Mouse (Mus musculus) 416B (cell line): ENCODE measurements at regions not wholly inside any gene's neighbourhood (a gene's known extent, or its start where the extent isn't known, plus 50 kb on each side); places are given as distances from the start of the nearest gene placed in this dataset.

Source experiments
- DNase-seq: peaks from one replicate; pipeline ENCODE4 v3.0.0; 2011; ENCODE audit warnings: low read depth

GRCm38 (mm10) chr5:148706323-148707120 lies 153.9 kb upstream of the Ubl3 start:
- no peak for DNase-seq

GRCm38 (mm10) chr5:148704769-148705168 lies 152.2 kb upstream of the Ubl3 start:
- no peak for DNase-seq

GRCm38 (mm10) chr5:148701859-148702258 lies 149.3 kb upstream of the Ubl3 start:
- no peak for DNase-seq

GRCm38 (mm10) chr5:148701001-148701400 lies 148.4 kb upstream of the Ubl3 start:
- DNase-seq: no peak

GRCm38 (mm10) chr5:148700240-148700639 lies 147.7 kb upstream of the Ubl3 start:
- peak; percentile 12 for DNase-seq

GRCm38 (mm10) chr5:148697631-148698368 lies 145.2 kb upstream of the Ubl3 start:
- DNase-seq: no peak

- DNase-seq: no peak
Measured at GRCm38 (mm10) chr5:148694352-148694751, 141.8 kb upstream of the Ubl3 start.

GRCm38 (mm10) chr5:148691486-148691885 lies 138.9 kb upstream of the Ubl3 start:
- no peak for DNase-seq

- no peak for DNase-seq
Measured at GRCm38 (mm10) chr5:148690823-148691197, 138.2 kb upstream of the Ubl3 start.

GRCm38 (mm10) chr5:148690158-148690822 lies 137.7 kb upstream of the Ubl3 start:
- no peak for DNase-seq

GRCm38 (mm10) chr5:148689297-148689696 lies 136.7 kb upstream of the Ubl3 start:
- no peak for DNase-seq

GRCm38 (mm10) chr5:148688501-148688900 lies 135.9 kb upstream of the Ubl3 start:
- DNase-seq: no peak

- no peak for DNase-seq
Measured at GRCm38 (mm10) chr5:148687827-148688226, 135.2 kb upstream of the Ubl3 start.

- no peak for DNase-seq
Measured at GRCm38 (mm10) chr5:148684216-148684615, 131.6 kb upstream of the Ubl3 start.

GRCm38 (mm10) chr5:148682553-148682952 lies 130.0 kb upstream of the Ubl3 start:
- no peak for DNase-seq

GRCm38 (mm10) chr5:148680341-148680740 lies 127.8 kb upstream of the Ubl3 start:
- DNase-seq: peak; percentile 71

GRCm38 (mm10) chr5:148679586-148679985 lies 127.0 kb upstream of the Ubl3 start:
- no peak for DNase-seq

GRCm38 (mm10) chr5:148678285-148678937 lies 125.8 kb upstream of the Ubl3 start:
- peak; percentile 79 for DNase-seq

- peak; percentile 10 for DNase-seq
Measured at GRCm38 (mm10) chr5:148674281-148674680, 121.7 kb upstream of the Ubl3 start.

GRCm38 (mm10) chr5:148662281-148662741 lies 109.7 kb upstream of the Ubl3 start:
- DNase-seq: no peak

- DNase-seq: no peak
Measured at GRCm38 (mm10) chr5:148661120-148661519, 108.5 kb upstream of the Ubl3 start.
